Mouse (Mus musculus) yolk sac, embryonic 10.5 days (tissue): ENCODE measurements at regions not wholly inside any gene's neighbourhood (a gene's known extent, or its start where the extent isn't known, plus 50 kb on each side); places are given as distances from the start of the nearest gene placed in this dataset.
"Not testable (repeated sequence)": the region's sequence is repeated elsewhere in the genome, so short reads cannot be mapped to it uniquely, and the experiment has no call there.

Experiments used
- DNase-seq: peaks from one replicate; pipeline ENCODE4 v3.0.0-alpha.2; 2017; ENCODE audit warnings: low spot score

- no peak for DNase-seq
These were observed 464.3 kb upstream of the Nmur2 start for GRCm38 (mm10) chr11:56505068-56505467.

GRCm38 (mm10) chr11:56514941-56515340 is 474.1 kb upstream of the Nmur2 start:
- no peak for DNase-seq

GRCm38 (mm10) chr11:56518486-56518885 is 477.7 kb upstream of the Nmur2 start:
- no peak for DNase-seq

- peak; percentile 14 for DNase-seq
These were observed 460.5 kb upstream of the Gria1 start for GRCm38 (mm10) chr11:56550736-56551135.

GRCm38 (mm10) chr11:56556332-56556731 is 454.9 kb upstream of the Gria1 start:
- no peak for DNase-seq

GRCm38 (mm10) chr11:56580028-56580427 is 431.2 kb upstream of the Gria1 start:
- DNase-seq = no peak

GRCm38 (mm10) chr11:56583054-56583453 is 428.1 kb upstream of the Gria1 start:
- no peak for DNase-seq

GRCm38 (mm10) chr11:56593435-56593834 is 417.8 kb upstream of the Gria1 start:
- not testable (repeated sequence) for DNase-seq

- DNase-seq = no peak
These were observed 407.4 kb upstream of the Gria1 start for GRCm38 (mm10) chr11:56603742-56604141.

GRCm38 (mm10) chr11:56627659-56628058 is 383.5 kb upstream of the Gria1 start:
- DNase-seq = no peak

GRCm38 (mm10) chr11:56633445-56633844 is 377.7 kb upstream of the Gria1 start:
- DNase-seq = no peak

- no peak for DNase-seq
These were observed 374.5 kb upstream of the Gria1 start for GRCm38 (mm10) chr11:56636606-56637226.

- DNase-seq = no peak
These were observed 369.5 kb upstream of the Gria1 start for GRCm38 (mm10) chr11:56641716-56642115.
